Mouse (Mus musculus) erythroblast, embryonic 14.5 days (primary cell): Measurements from ENCODE around the gene Arvcf.

ENCODE experiments used
- GATA1 ChIP-seq: IDR thresholded peaks from 2 replicates; pipeline ENCODE4 v1.6.1; 2012; ENCODE audit warnings: low read length, inconsistent platforms, mixed read lengths
- TAL1 ChIP-seq: IDR thresholded peaks from 3 replicates; pipeline ENCODE4 v1.6.1; 2012; ENCODE audit warnings: low read length, inconsistent platforms, mixed read lengths

DNA sequence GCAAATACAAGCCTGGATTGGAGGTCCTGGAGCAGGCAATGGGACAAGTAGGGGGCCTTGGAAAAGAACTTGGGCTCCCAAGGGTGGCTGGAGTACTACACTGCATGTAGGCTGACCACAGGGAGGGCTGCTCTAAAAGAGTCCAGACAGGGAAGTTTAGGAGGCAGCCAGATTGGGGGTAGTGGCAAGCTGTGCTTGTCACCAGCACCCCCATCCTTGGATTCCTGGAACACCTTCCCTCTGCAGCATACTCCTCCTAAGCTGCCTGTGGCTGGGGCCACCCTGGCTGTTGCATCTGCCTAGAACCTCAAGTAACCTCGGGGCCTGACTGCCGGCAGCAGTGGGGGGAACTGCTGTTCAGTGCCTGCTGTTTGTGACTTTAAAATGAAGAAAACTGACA is 57.9 kb downstream of the Arvcf start:
- no peak for TF ChIP-seq TAL1
- TF ChIP-seq GATA1 = no peak
